Mouse (Mus musculus): ENCODE measurements at regions not wholly inside any gene's neighbourhood (a gene's known extent, or its start where the extent isn't known, plus 50 kb on each side); places are given as distances from the start of the nearest gene placed in this dataset.

GRCm38 (mm10) chr4:40537859-40538258 is 65.9 kb downstream of the Tmem215 start:
- no peak for DNase-seq (ENCODE audit: low read depth, low spot score)

DNA sequence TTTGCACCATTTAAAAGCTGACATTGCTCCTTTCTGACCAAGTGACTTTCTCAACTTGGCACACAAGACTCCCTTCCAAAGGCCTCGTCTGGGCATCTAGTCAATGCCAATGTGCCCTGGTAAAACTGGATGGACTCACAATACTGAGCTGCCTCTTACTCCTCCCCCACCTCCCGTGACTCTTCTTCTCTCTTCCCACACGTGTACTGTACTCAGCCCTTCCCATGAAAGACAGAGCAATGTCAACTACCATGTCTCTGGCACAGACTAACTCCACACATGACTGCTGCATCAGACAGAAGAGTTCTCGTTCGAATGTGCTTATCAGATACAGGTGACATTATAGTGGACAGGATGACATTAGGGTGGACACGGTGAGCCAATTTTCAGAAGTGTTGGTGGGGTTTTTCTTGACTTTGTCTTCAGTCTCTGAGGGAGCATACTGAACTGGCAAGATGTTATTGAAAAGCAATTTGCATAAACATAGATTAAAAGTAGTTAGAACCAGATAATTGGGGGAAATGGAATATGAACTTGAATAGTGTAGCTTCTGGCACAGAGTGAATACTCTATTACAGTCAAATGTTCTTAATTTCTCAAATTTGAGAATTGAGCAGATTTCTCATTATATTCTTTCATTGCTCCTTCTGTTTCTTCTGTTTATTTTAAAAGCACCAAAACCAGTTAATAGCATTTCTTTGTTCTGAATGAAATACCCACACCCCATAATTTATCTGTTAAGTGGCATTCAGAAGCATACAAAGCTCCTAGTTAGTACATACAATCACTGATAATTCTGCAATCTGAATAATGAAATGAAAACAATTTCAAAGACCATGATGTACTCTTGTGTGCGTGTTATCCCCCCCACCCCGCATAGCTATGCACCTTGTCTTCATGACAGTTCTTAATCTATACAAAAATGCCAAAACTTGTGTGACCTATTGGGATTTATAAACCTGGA is 71.4 kb downstream of the Tmem215 start:
- no peak for DNase-seq (ENCODE audit: low read depth, low spot score)

DNA sequence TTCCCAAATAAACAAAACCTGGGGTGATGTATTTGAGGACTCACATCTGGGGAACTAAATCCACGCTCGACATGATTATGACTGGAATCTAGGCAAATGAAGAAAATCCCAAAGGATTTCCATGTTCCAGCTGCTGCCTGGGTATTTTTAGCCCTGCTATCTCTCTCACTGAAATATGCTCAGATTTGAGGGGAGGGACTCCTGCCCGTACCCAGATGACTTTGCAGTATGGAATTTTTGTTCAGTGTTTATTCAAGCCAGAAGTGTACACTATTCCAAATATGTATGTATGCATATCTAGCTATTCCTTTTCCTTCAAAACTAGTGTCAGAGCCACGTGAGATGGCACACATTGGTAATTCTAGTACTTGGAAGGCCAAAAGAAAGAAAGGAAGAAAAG is 72.1 kb downstream of the Tmem215 start:
- peak; percentile 4 for DNase-seq (ENCODE audit: low read depth, low spot score)

GRCm38 (mm10) chr4:40544806-40545205 is 72.8 kb downstream of the Tmem215 start:
- DNase-seq (ENCODE audit: low read depth, low spot score): no peak

DNA sequence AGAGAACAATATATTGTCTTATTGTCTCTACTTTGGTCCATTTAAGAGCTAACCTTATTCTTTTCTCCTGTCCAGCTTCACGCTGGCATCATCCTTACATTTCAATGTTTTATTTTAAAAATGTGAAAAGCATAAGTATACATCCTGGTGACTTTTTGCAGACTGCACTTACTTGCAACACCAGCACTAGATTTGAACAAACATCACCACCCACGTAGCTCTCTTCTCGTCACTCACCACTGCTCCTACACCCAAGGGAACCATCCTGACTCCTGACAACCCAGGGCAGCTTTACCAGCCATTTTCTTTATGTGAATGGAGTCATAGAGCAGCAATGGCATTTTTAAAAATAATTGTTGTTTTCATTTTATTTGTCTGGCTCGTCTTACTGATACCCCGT is 73.7 kb downstream of the Tmem215 start:
- DNase-seq (ENCODE audit: low read depth, low spot score): no peak

DNA sequence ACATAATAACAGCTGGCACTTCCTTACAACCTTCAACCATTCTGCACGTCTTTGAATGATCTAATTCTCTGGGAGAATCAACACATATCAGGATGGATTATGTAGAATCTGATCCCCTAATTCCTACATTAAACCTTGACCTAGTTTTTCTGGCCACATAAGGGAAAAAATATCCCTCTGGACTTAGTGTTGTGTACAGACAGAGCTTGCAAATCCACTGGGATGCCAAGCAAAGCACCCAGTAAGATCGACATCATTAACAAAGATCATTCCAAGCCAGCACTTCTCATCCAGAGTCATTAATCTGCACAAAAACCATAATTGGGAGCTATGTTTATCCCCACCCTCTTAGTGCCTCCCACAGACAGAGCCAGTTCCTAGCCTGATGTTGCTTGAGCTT is 87.8 kb downstream of the Tmem215 start:
- DNase-seq (ENCODE audit: low read depth, low spot score): no peak

DNA sequence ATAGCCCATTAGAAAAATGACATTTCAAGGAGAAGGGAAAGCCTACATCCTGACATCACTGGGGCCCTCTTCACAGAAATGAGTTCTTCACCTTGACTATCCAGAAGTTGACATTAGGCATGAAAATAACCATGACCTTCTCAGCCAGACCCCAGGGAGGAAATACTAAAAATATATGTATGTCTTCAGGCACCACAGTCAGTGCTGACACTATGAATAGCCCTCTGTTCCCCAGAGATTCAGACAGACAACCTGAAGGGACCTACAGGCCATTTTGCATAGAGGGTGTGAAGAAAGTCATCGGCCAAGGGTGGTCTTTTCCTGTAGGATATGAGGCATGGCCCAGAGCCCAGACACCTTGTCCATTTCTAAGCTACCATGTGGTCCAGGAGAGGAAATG is 101.3 kb downstream of the Tmem215 start:
- no peak for DNase-seq (ENCODE audit: low read depth, low spot score)

- DNase-seq (ENCODE audit: low read depth, low spot score): no peak
Measured at GRCm38 (mm10) chr4:40575951-40576350, 104.0 kb downstream of the Tmem215 start.

DNA sequence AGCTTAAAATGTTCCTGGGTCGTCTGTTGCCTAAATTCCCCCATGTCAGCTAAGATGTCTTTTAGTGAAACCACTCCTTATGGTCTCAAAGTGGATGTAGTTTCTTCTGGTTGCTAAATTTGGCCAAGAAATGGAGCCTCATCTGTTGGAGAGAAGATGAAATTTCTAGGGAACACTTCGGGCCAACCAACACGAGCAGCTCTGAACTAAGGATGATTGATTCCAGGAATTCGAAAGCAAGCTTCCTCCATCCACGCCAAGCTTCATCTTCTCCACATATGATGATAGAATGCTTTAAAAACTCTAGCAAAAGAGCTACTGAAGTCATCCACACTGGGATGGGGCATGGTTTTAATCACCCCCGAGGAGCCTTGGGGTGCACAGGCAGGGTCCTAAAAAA is 112.5 kb downstream of the Tmem215 start:
- no peak for DNase-seq (ENCODE audit: low read depth, low spot score)

- DNase-seq (ENCODE audit: low read depth, low spot score): no peak
Measured at GRCm38 (mm10) chr4:40584940-40585571, 113.1 kb downstream of the Tmem215 start.

- DNase-seq (ENCODE audit: low read depth, low spot score): no peak
Measured at GRCm38 (mm10) chr4:40586045-40586444, 114.1 kb downstream of the Tmem215 start.

DNA sequence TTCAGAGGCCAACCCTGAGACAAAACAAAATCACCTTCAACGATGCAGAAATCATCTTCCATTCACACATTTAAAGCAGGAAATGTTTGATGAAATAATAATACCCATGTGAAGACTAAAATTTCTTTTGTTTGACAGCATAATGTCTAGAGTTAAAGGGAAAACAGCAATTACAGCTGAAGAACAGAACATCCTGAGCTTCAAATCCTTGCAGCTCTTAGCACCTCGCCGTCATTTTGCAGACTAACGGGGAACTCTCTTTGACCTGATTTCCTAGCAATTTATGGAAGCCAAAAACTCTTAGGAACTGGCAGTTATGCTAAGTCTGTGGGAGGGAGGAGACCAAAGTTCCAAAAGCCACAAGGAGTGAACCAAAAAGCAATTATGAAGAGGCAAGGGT is 115.3 kb downstream of the Tmem215 start:
- no peak for DNase-seq (ENCODE audit: low read depth, low spot score)

GRCm38 (mm10) chr4:40593806-40594205 is 109.2 kb downstream of the Aptx start:
- no peak for DNase-seq (ENCODE audit: low read depth, low spot score)

GRCm38 (mm10) chr4:40625024-40625423 is 78.0 kb downstream of the Aptx start:
- DNase-seq (ENCODE audit: low read depth, low spot score): no peak

DNA sequence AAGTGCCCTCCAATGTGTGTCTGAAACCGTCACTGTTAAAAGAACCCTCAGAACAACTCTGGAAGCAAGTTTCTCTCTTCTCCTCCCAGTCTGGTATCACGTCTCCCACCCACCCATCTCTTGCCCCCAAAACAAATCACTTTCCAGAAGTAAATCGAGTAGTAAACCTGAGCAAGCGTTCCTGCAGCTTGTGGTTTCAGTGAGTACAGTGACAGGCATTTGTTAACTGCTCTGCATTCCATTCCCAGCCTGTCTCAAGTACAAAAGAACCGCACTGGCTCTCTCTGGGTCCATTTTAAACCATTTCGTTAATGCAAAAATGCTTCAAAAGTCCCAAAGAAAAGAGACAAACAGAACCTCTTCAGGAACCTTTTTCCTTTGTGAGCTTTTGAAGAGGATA is 77.1 kb downstream of the Aptx start:
- DNase-seq (ENCODE audit: low read depth, low spot score): no peak
